Comparison of ENCODE assay signal across 14 mouse cellular contexts in genomic region chr5:64815631-64816030, GRCm38 (mm10). TPM values are rescaled to one million over a fixed set of nuclear protein-coding genes. Genes with fewer than 3 reads are reported as not detected.
DNase-seq lines count a peak whose midpoint lies in the region; ATAC-seq and TF ChIP-seq lines count a peak whose summit lies in the region.
"Had no signal": no experiment of that assay in that cellular context is flagged by ENCODE, and none has a peak within 500 bp of the region (broad histone marks: within the 10 kb centered on the region; RNA-seq: fewer than 3 reads in every experiment).

No protein-coding gene starts in this region.

- H3K27ac ChIP-seq in heart, embryonic 13.5 days (replicated peaks): peak overlapping the region; percentile 25; the same call in 1 of the 2 replicates
- no peak overlapping the region for H3K27ac ChIP-seq in heart, embryonic 11.5 days (ENCODE audit: low read depth, low read length)
- peak overlapping the region; percentile 49; the same call in 1 of the 2 replicates for H3K27ac ChIP-seq in midbrain, embryonic 10.5 days (replicated peaks)
- no peak overlapping the region for H3K27ac ChIP-seq in midbrain, embryonic 14.5 days (replicated peaks; ENCODE audit: low read depth, low read length)
- peak overlapping the region; percentile 75; the same call in 1 of the 2 replicates for H3K27ac ChIP-seq in stomach, postnatal 0 days (replicated peaks)
- H3K27ac ChIP-seq: hindbrain, embryonic 10.5 days; limb, embryonic 12.5 days had no signal

- no peak overlapping the region for H3K4me3 ChIP-seq in heart, embryonic 13.5 days
- H3K4me3 ChIP-seq in heart, embryonic 11.5 days (ENCODE audit: low read depth, low read length): no peak overlapping the region
- H3K4me3 ChIP-seq in midbrain, embryonic 10.5 days: no peak overlapping the region
- no peak overlapping the region for H3K4me3 ChIP-seq in midbrain, embryonic 14.5 days (replicated peaks; ENCODE audit: low read depth, low read length)
- no peak overlapping the region for H3K4me3 ChIP-seq in stomach, postnatal 0 days (ENCODE audit: low read depth, low read length)
- H3K4me3 ChIP-seq: hindbrain, embryonic 10.5 days; limb, embryonic 12.5 days had no signal

- ATAC-seq in heart, embryonic 13.5 days (ENCODE audit: extremely low read depth, insufficient number of reproducible peaks, low FRiP score, low TSS enrichment): no peak
- no peak for ATAC-seq in heart, embryonic 11.5 days (replicated peaks; ENCODE audit: insufficient number of reproducible peaks, low FRiP score, low TSS enrichment)
- ATAC-seq in midbrain, embryonic 14.5 days (ENCODE audit: low FRiP score, low TSS enrichment): no peak
- no peak for ATAC-seq in stomach, postnatal 0 days (ENCODE audit: low FRiP score, low TSS enrichment)
- ATAC-seq: midbrain, embryonic 16.5 days had no signal

- no peaks in the 10 kb centered on the region for H3K27me3 ChIP-seq in heart, embryonic 13.5 days (replicated peaks)
- no peaks in the 10 kb centered on the region for H3K27me3 ChIP-seq in heart, embryonic 11.5 days (ENCODE audit: control insufficient read depth, insufficient read depth, low read length)
- no peaks in the 10 kb centered on the region for H3K27me3 ChIP-seq in midbrain, embryonic 10.5 days (ENCODE audit: low read depth, poor library complexity, severe bottlenecking)
- H3K27me3 ChIP-seq in midbrain, embryonic 14.5 days (ENCODE audit: control insufficient read depth, insufficient read depth, low read length): no peaks in the 10 kb centered on the region
- H3K27me3 ChIP-seq in stomach, postnatal 0 days (ENCODE audit: control insufficient read depth, insufficient read depth, low read length): no peaks in the 10 kb centered on the region
- H3K27me3 ChIP-seq: limb, embryonic 12.5 days had no signal

- H3K4me1 ChIP-seq in heart, embryonic 13.5 days: peaks cover 65% of the 10 kb centered on the region
- H3K4me1 ChIP-seq in heart, embryonic 11.5 days (ENCODE audit: control insufficient read depth, insufficient read depth, low read length): peaks cover 48% of the 10 kb centered on the region
- H3K4me1 ChIP-seq in midbrain, embryonic 10.5 days: peaks cover 39% of the 10 kb centered on the region
- peaks cover 18% of the 10 kb centered on the region for H3K4me1 ChIP-seq in midbrain, embryonic 14.5 days (ENCODE audit: control insufficient read depth, insufficient read depth, low read length)
- peaks cover 15% of the 10 kb centered on the region for H3K4me1 ChIP-seq in stomach, postnatal 0 days (replicated peaks; ENCODE audit: control insufficient read depth, insufficient read depth)

- TF ChIP-seq CTCF in stomach, postnatal 0 days (IDR thresholded peaks at IDR 0.05; ENCODE audit: low read depth): no peak

- peak; percentile 60 for DNase-seq in adrenal gland, adult 2 months
- DNase-seq in adrenal gland, postnatal 4 days (ENCODE audit: low spot score in 2 of 2): no peak
- DNase-seq in midbrain, embryonic 10.5 days (ENCODE audit: low spot score): no peak
- no peak for DNase-seq in midbrain, embryonic 14.5 days
- DNase-seq in stomach, postnatal 0 days (ENCODE audit: low spot score): no peak
- DNase-seq in c-Kit-positive CD71-positive TER-119-positive erythroid progenitor cells, embryonic 14.5 days (ENCODE audit: low spot score): no peak
- DNase-seq: heart, adult 18-20 months; lung, embryonic 14.5 days; right cerebral cortex, postnatal 25 days had no signal

- 79% methylated on average over 8 of the region's 8 CpGs for WGBS in heart, embryonic 13.5 days
- WGBS in heart, embryonic 11.5 days (ENCODE audit: insufficient replicate concordance): 76% methylated on average over 8 of the region's 8 CpGs
- WGBS in midbrain, embryonic 10.5 days: 94% methylated on average over 8 of the region's 8 CpGs
- WGBS in midbrain, embryonic 14.5 days: 82% methylated on average over 8 of the region's 8 CpGs
- WGBS in stomach, postnatal 0 days: 82% methylated on average over 8 of the region's 8 CpGs

- H3K36me3 ChIP-seq in heart, embryonic 13.5 days: peaks cover 53% of the 10 kb centered on the region
- H3K36me3 ChIP-seq in heart, embryonic 11.5 days (ENCODE audit: control insufficient read depth, insufficient read depth, low read length): peaks cover 23% of the 10 kb centered on the region
- H3K36me3 ChIP-seq in midbrain, embryonic 10.5 days: peaks cover 57% of the 10 kb centered on the region
- H3K36me3 ChIP-seq in midbrain, embryonic 14.5 days (ENCODE audit: control insufficient read depth, insufficient read depth, low read length): 0 out of 2 replicates have a peak, but pooled peaks cover 3% of the 10 kb centered on the region
- peaks cover 10% of the 10 kb centered on the region for H3K36me3 ChIP-seq in stomach, postnatal 0 days (ENCODE audit: control insufficient read depth, insufficient read depth, low read length)

- TF ChIP-seq EP300 in stomach, postnatal 0 days (optimal IDR thresholded peaks at IDR 0.05): no peak

- H3K9me3 ChIP-seq in heart, embryonic 13.5 days: no peaks in the 10 kb centered on the region
- H3K9me3 ChIP-seq in heart, embryonic 11.5 days (replicated peaks; ENCODE audit: control insufficient read depth, low read length): no peaks in the 10 kb centered on the region
- H3K9me3 ChIP-seq in midbrain, embryonic 10.5 days (replicated peaks): no peaks in the 10 kb centered on the region
- no peaks in the 10 kb centered on the region for H3K9me3 ChIP-seq in midbrain, embryonic 14.5 days (ENCODE audit: control insufficient read depth, low read length)
- H3K9me3 ChIP-seq in stomach, postnatal 0 days (ENCODE audit: control insufficient read depth, low read length): no peaks in the 10 kb centered on the region
- H3K9me3 ChIP-seq: hindbrain, embryonic 10.5 days; limb, embryonic 12.5 days had no signal

- no peak overlapping the region for H3K4me2 ChIP-seq in heart, embryonic 13.5 days
- no peak overlapping the region for H3K4me2 ChIP-seq in heart, embryonic 11.5 days
- no peak overlapping the region for H3K4me2 ChIP-seq in midbrain, embryonic 14.5 days (ENCODE audit: low read length)
- H3K4me2 ChIP-seq in stomach, postnatal 0 days (replicated peaks; ENCODE audit: low read depth): no peak overlapping the region
- H3K4me2 ChIP-seq: limb, embryonic 12.5 days; lung, embryonic 14.5 days had no signal

- H3K9ac ChIP-seq in heart, embryonic 13.5 days: no peak overlapping the region
- H3K9ac ChIP-seq in heart, embryonic 11.5 days (ENCODE audit: low read depth, low read length): no peak overlapping the region
- no peak overlapping the region for H3K9ac ChIP-seq in midbrain, embryonic 14.5 days (replicated peaks; ENCODE audit: low read length)
- H3K9ac ChIP-seq in stomach, postnatal 0 days (ENCODE audit: low read length): no peak overlapping the region
- H3K9ac ChIP-seq: limb, embryonic 12.5 days; lung, embryonic 14.5 days had no signal

RNA-seq across cellular contexts. Expression of gene Klf3, which starts 12.4 kb away (rescaled TPM):
- 10 to 100 TPM; 62.1 to 69.2 TPM for total RNA-seq in adrenal gland, adult 2 months (2021)
- 80.7 and 83.2 TPM in 2 replicates for polyA plus RNA-seq in adrenal gland, adult 2 months (2012; rRNA removed)
- total RNA-seq in adrenal gland, postnatal 4 days (2021): 10 to 100 TPM; 87.3 to 91.7 TPM
- 49.8 TPM in 2 replicates for polyA plus RNA-seq in heart, embryonic 13.5 days (2015; fragmentation: Nextera tagmentation; extraction: Ambion mirVana)
- 47.3 and 58.9 TPM in 2 replicates for polyA plus RNA-seq in heart, embryonic 11.5 days (2014; fragmentation: Nextera tagmentation; extraction: Ambion mirVana)
- polyA plus RNA-seq in midbrain, embryonic 10.5 days (2016; fragmentation: Nextera tagmentation; extraction: Ambion mirVana): 61.9 and 63.1 TPM in 2 replicates
- polyA plus RNA-seq in midbrain, embryonic 14.5 days (2014; fragmentation: Nextera tagmentation; extraction: Ambion mirVana): 19.2 and 25.3 TPM in 2 replicates
- 97.5 and 101 TPM in 2 replicates for polyA plus RNA-seq in stomach, postnatal 0 days (2015; fragmentation: Nextera tagmentation; extraction: Ambion mirVana)

Comparison
In these comparisons a context has a peak if more than half of its experiments do, and no peak if none do; other contexts are left out.
1. H3K27ac ChIP-seq: peak in heart, embryonic 13.5 days (single experiment), midbrain, embryonic 10.5 days (single experiment) and stomach, postnatal 0 days (single experiment); none in heart, embryonic 11.5 days (single experiment) and midbrain, embryonic 14.5 days (single experiment).